In genomic region chr7:54116951-54117350, GRCm38 (mm10) we compare ENCODE assay signal across 33 mouse cellular contexts.
DNase-seq lines count a peak whose midpoint lies in the region; ATAC-seq and TF ChIP-seq lines count a peak whose summit lies in the region.
"Had no signal": no experiment of that assay in that cellular context is flagged by ENCODE, and none has a peak within 500 bp of the region (broad histone marks: within the 10 kb centered on the region; RNA-seq: fewer than 3 reads in every experiment).

No protein-coding gene starts in this region.

- TF ChIP-seq CTCF in forebrain, postnatal 0 days (IDR thresholded peaks at IDR 0.05; ENCODE audit: low read depth) = no peak
- no peak for TF ChIP-seq CTCF in layer of hippocampus, adult 2 months (conservative IDR thresholded peaks at IDR 0.05)

- intact Hi-C loops in heart, postnatal 14 days (cut with DNase I) = no loop called here

- no peak overlapping the region for H3K4me3 ChIP-seq in forebrain, postnatal 0 days (ENCODE audit: low read depth, low read length)
- no peak overlapping the region for H3K4me3 ChIP-seq in forebrain, embryonic 10.5 days
- H3K4me3 ChIP-seq in layer of hippocampus, adult 2 months = no peak overlapping the region
- no peak overlapping the region for H3K4me3 ChIP-seq in midbrain, embryonic 11.5 days (ENCODE audit: low read depth, low read length)
- H3K4me3 ChIP-seq: embryonic facial prominence, embryonic 10.5 days; embryonic facial prominence, embryonic 15.5 days; forebrain, embryonic 15.5 days; heart, embryonic 13.5 days; hindbrain, embryonic 10.5 days; hindbrain, embryonic 15.5 days; kidney, embryonic 15.5 days; left cerebral cortex, adult 2 months; limb, embryonic 10.5 days; limb, embryonic 15.5 days; liver, embryonic 13.5 days had no signal

- no peaks in the 10 kb centered on the region for H3K4me1 ChIP-seq in forebrain, postnatal 0 days (ENCODE audit: insufficient read depth)
- H3K4me1 ChIP-seq in forebrain, embryonic 10.5 days = no peaks in the 10 kb centered on the region
- no peaks in the 10 kb centered on the region for H3K4me1 ChIP-seq in midbrain, embryonic 11.5 days (ENCODE audit: control insufficient read depth, insufficient read depth, low read length)
- H3K4me1 ChIP-seq: embryonic facial prominence, embryonic 10.5 days; embryonic facial prominence, embryonic 15.5 days; forebrain, embryonic 15.5 days; heart, embryonic 13.5 days; hindbrain, embryonic 10.5 days; hindbrain, embryonic 15.5 days; kidney, embryonic 15.5 days; limb, embryonic 10.5 days; limb, embryonic 15.5 days; liver, embryonic 13.5 days had no signal

- no peak overlapping the region for H3K27ac ChIP-seq in forebrain, postnatal 0 days (ENCODE audit: low read depth, low read length)
- no peak overlapping the region for H3K27ac ChIP-seq in forebrain, embryonic 10.5 days
- no peak overlapping the region for H3K27ac ChIP-seq in layer of hippocampus, adult 2 months
- H3K27ac ChIP-seq in midbrain, embryonic 11.5 days (ENCODE audit: low read depth, low read length) = no peak overlapping the region
- H3K27ac ChIP-seq: embryonic facial prominence, embryonic 10.5 days; embryonic facial prominence, embryonic 15.5 days; forebrain, embryonic 15.5 days; heart, embryonic 13.5 days; hindbrain, embryonic 10.5 days; hindbrain, embryonic 15.5 days; kidney, embryonic 15.5 days; left cerebral cortex, adult 2 months; limb, embryonic 10.5 days; limb, embryonic 15.5 days; liver, embryonic 13.5 days; macrophage had no signal

- no peaks in the 10 kb centered on the region for H3K9me3 ChIP-seq in forebrain, postnatal 0 days (ENCODE audit: low read length)
- H3K9me3 ChIP-seq in forebrain, embryonic 10.5 days = no peaks in the 10 kb centered on the region
- H3K9me3 ChIP-seq in midbrain, embryonic 11.5 days (ENCODE audit: control insufficient read depth, low read length) = no peaks in the 10 kb centered on the region
- H3K9me3 ChIP-seq: embryonic facial prominence, embryonic 10.5 days; embryonic facial prominence, embryonic 15.5 days; forebrain, embryonic 15.5 days; G1E; heart, embryonic 13.5 days; hindbrain, embryonic 10.5 days; hindbrain, embryonic 15.5 days; kidney, embryonic 15.5 days; limb, embryonic 10.5 days; limb, embryonic 15.5 days; liver, embryonic 13.5 days had no signal

- peak; percentile 41 for DNase-seq in forebrain, postnatal 0 days
- DNase-seq in forebrain, embryonic 10.5 days (ENCODE audit: extremely low spot score, low spot score) = no peak
- DNase-seq in brain, adult 2 months (ENCODE audit: low read depth, low spot score) = peak; percentile 36
- peak; percentile 24 to 34 for DNase-seq in layer of hippocampus, adult 2 months (ENCODE audit: low spot score in 2 of 2)
- DNase-seq in layer of hippocampus, postnatal 14 days (ENCODE audit: low spot score in 2 of 2) = peak; percentile 4 to 67
- DNase-seq in heart, postnatal 14 days = no peak
- no peak for DNase-seq in midbrain, embryonic 11.5 days (ENCODE audit: low spot score, missing footprints)
- DNase-seq: adrenal gland, postnatal 10 days; cerebellum, adult 18-20 months; cerebellum, postnatal 14 days; heart, postnatal 10 days; kidney, adult 18-20 months; kidney, postnatal 36 days; liver, embryonic 13.5 days; lung, adult 2 months; lung, postnatal 10 days; midbrain, embryonic 14.5 days; right cerebral cortex, postnatal 14 days; thymus, postnatal 14 days had no signal

- ATAC-seq in forebrain, postnatal 0 days = no peak
- ATAC-seq in midbrain, embryonic 11.5 days (ENCODE audit: low FRiP score) = no peak
- ATAC-seq: forebrain, embryonic 15.5 days; inflammation-experienced regulatory T-cells, adult 6 months; Patski had no signal

- H3K36me3 ChIP-seq in forebrain, postnatal 0 days (ENCODE audit: insufficient read depth) = no peaks in the 10 kb centered on the region
- no peaks in the 10 kb centered on the region for H3K36me3 ChIP-seq in forebrain, embryonic 10.5 days (replicated peaks)
- H3K36me3 ChIP-seq in midbrain, embryonic 11.5 days (ENCODE audit: control insufficient read depth, insufficient read depth, low read length) = no peaks in the 10 kb centered on the region
- H3K36me3 ChIP-seq: embryonic facial prominence, embryonic 10.5 days; embryonic facial prominence, embryonic 15.5 days; forebrain, embryonic 15.5 days; G1E; heart, embryonic 13.5 days; hindbrain, embryonic 10.5 days; hindbrain, embryonic 15.5 days; kidney, embryonic 15.5 days; limb, embryonic 10.5 days; limb, embryonic 15.5 days; liver, embryonic 13.5 days had no signal

- H3K4me2 ChIP-seq in forebrain, postnatal 0 days (ENCODE audit: low read depth) = no peak overlapping the region
- H3K4me2 ChIP-seq in midbrain, embryonic 11.5 days = no peak overlapping the region
- H3K4me2 ChIP-seq: embryonic facial prominence, embryonic 15.5 days; forebrain, embryonic 15.5 days; heart, embryonic 13.5 days; hindbrain, embryonic 15.5 days; kidney, embryonic 15.5 days; limb, embryonic 15.5 days; liver, embryonic 13.5 days had no signal

- H3K9ac ChIP-seq in forebrain, postnatal 0 days = no peak overlapping the region
- H3K9ac ChIP-seq in midbrain, embryonic 11.5 days (ENCODE audit: low read length) = no peak overlapping the region
- H3K9ac ChIP-seq: embryonic facial prominence, embryonic 15.5 days; forebrain, embryonic 15.5 days; heart, embryonic 13.5 days; hindbrain, embryonic 15.5 days; kidney, embryonic 15.5 days; limb, embryonic 15.5 days; liver, embryonic 13.5 days had no signal

- 41% methylated on average over 1 of the region's 1 CpGs for WGBS in forebrain, postnatal 0 days
- 94% methylated on average over 1 of the region's 1 CpGs for WGBS in forebrain, embryonic 10.5 days
- WGBS in midbrain, embryonic 11.5 days = 86% methylated on average over 1 of the region's 1 CpGs

- H3K27me3 ChIP-seq in forebrain, postnatal 0 days (ENCODE audit: insufficient read depth, low read length) = no peaks in the 10 kb centered on the region
- no peaks in the 10 kb centered on the region for H3K27me3 ChIP-seq in forebrain, embryonic 10.5 days (ENCODE audit: poor library complexity, severe bottlenecking)
- H3K27me3 ChIP-seq in midbrain, embryonic 11.5 days (ENCODE audit: control insufficient read depth, insufficient read depth, low read length) = no peaks in the 10 kb centered on the region
- H3K27me3 ChIP-seq: embryonic facial prominence, embryonic 15.5 days; forebrain, embryonic 15.5 days; heart, embryonic 13.5 days; hindbrain, embryonic 15.5 days; kidney, embryonic 15.5 days; limb, embryonic 15.5 days; liver, embryonic 13.5 days; Patski had no signal

Comparison
In these comparisons a context has a peak if more than half of its experiments do, and no peak if none do; other contexts are left out.
1. DNase-seq: peak in forebrain, postnatal 0 days (single experiment), brain, adult 2 months (single experiment), layer of hippocampus, adult 2 months (2 of 2) and layer of hippocampus, postnatal 14 days (2 of 2); none in forebrain, embryonic 10.5 days (single experiment), heart, postnatal 14 days (0 of 2) and midbrain, embryonic 11.5 days (single experiment).